Mouse (Mus musculus) liver, embryonic 14.5 days (tissue): Measurements from ENCODE around the gene Mapk8ip2.

Source experiments
- CTCF ChIP-seq: IDR thresholded peaks from 2 replicates; pipeline ENCODE4 v1.5.1; 2016; ENCODE audit warnings: antibody characterized with exemption, low read depth, control low read depth
- EP300 ChIP-seq: IDR thresholded peaks from 2 replicates; pipeline ENCODE4 v1.6.1; 2016; ENCODE audit warnings: antibody characterized with exemption, low read depth

DNA sequence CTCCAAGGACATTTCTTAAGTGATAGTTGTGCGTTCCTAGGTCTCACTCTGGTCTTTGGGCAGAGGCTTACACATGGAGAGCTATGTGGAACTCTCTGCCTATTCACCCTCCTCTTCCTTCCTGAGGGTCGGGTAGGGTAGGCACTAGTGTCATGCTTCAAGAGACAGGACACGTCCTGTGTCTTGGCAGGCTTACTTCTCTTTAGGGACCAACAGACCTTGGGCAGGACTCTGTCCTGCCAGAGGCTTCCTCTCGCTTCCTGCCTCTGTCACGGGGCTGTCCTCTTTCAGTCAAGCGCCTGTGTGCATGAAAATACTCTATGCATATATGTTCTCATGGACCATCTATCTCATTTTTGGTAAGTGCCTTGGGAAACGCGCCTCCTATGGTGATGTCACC lies 54.0 kb downstream of the Mapk8ip2 start:
- no peak for TF ChIP-seq CTCF
- no peak for TF ChIP-seq EP300
